Mouse (Mus musculus): ENCODE results near the gene Pcbd2. TPM values are rescaled to one million over a fixed set of nuclear protein-coding genes. Genes with fewer than 3 reads are reported as not detected.

The Pcbd2 gene
- total and polyA plus RNA-seq, 2 experiments from 2014 or later: 11.0 to 32.1 TPM

- Histone ChIP-seq H3K9ac (replicated peaks; ENCODE audit: low read length) (no peak overlapping the region), H3K36me3 (ENCODE audit: insufficient read depth, low read length) (no peaks in the 10 kb centered on the region), H3K27me3 (ENCODE audit: insufficient read depth, low read length) (no peaks in the 10 kb centered on the region), H3K4me1 (ENCODE audit: insufficient read depth, low read length) (no peaks in the 10 kb centered on the region), H3K4me3 (ENCODE audit: low read length) (no peak overlapping the region), H3K9me3 (ENCODE audit: low read length) (no peaks in the 10 kb centered on the region), H3K27ac (no peak overlapping the region), H3K4me2 (ENCODE audit: low read depth, low read length) (no peak overlapping the region)
- no peak for DNase-seq (ENCODE audit: low spot score)
- no peak for TF ChIP-seq CTCF (IDR thresholded peaks at IDR 0.05; ENCODE audit: low read depth)
- no peak for ATAC-seq
- 76% methylated on average over 7 of the region's 7 CpGs for WGBS
Measured at GRCm38 (mm10) chr13:55809041-55809623, 82.0 kb downstream of the Pcbd2 start.

GRCm38 (mm10) chr13:55809707-55810106 is 82.5 kb downstream of the Pcbd2 start:
- no peaks in the 10 kb centered on the region for H3K27me3 ChIP-seq (ENCODE audit: insufficient read depth, low read length)
- H3K9ac ChIP-seq (replicated peaks; ENCODE audit: low read length): no peak overlapping the region
- no peak for TF ChIP-seq CTCF (IDR thresholded peaks at IDR 0.05; ENCODE audit: low read depth)
- no peaks in the 10 kb centered on the region for H3K4me1 ChIP-seq (ENCODE audit: insufficient read depth, low read length)
- 94% methylated on average over 10 of the region's 10 CpGs for WGBS
- no peak overlapping the region for H3K27ac ChIP-seq
- no peaks in the 10 kb centered on the region for H3K36me3 ChIP-seq (ENCODE audit: insufficient read depth, low read length)
- ATAC-seq (no peak), DNase-seq (ENCODE audit: low spot score) (no peak)
- no peak overlapping the region for H3K4me2 ChIP-seq (ENCODE audit: low read depth, low read length)
- H3K4me3 ChIP-seq (ENCODE audit: low read length): no peak overlapping the region
- no peaks in the 10 kb centered on the region for H3K9me3 ChIP-seq (ENCODE audit: low read length)

GRCm38 (mm10) chr13:55810947-55811346 is 83.8 kb downstream of the Pcbd2 start:
- DNase-seq (ENCODE audit: low spot score): no peak
- no peak for TF ChIP-seq CTCF (IDR thresholded peaks at IDR 0.05; ENCODE audit: low read depth)
- no peaks in the 10 kb centered on the region for H3K27me3 ChIP-seq (ENCODE audit: insufficient read depth, low read length)
- no peak overlapping the region for H3K4me2 ChIP-seq (ENCODE audit: low read depth, low read length)
- no peaks in the 10 kb centered on the region for H3K36me3 ChIP-seq (ENCODE audit: insufficient read depth, low read length)
- no peak overlapping the region for H3K4me3 ChIP-seq (ENCODE audit: low read length)
- no peak overlapping the region for H3K9ac ChIP-seq (replicated peaks; ENCODE audit: low read length)
- ATAC-seq: no peak
- WGBS: 70% methylated on average over 5 of the region's 5 CpGs
- no peaks in the 10 kb centered on the region for H3K9me3 ChIP-seq (ENCODE audit: low read length)
- no peak overlapping the region for H3K27ac ChIP-seq
- H3K4me1 ChIP-seq (ENCODE audit: insufficient read depth, low read length): no peaks in the 10 kb centered on the region

DNA sequence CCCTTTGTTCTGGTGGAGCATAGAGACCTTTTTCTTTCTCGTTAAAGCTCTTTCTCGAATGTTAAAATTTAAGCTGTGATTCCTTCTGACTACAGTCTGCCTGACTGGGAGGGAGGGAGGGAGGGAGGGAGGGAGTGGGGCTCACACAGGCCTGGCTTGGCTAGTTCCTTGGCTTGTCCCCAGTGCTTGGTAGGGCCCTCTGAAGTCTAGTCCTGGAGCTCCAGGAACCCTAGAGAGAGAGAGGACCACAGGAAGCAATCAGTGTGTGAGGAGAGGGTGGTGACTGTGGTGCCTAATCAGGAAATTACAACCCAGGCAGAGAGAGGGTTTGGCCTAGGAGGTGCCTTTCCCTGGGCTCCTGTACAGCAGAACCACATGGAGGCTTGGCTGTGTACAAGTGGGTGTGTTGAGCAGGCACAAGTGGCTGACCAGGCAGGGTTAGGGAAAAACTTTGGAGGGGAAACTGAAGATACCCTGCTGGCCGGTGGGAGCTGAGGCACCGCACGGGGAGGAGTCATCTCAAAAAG is 86.4 kb downstream of the Pcbd2 start:
- TF ChIP-seq CTCF (IDR thresholded peaks at IDR 0.05; ENCODE audit: low read depth): no peak
- ATAC-seq: no peak
- Histone ChIP-seq H3K4me1 (ENCODE audit: insufficient read depth, low read length) (no peaks in the 10 kb centered on the region), H3K4me2 (ENCODE audit: low read depth, low read length) (no peak overlapping the region), H3K27ac (no peak overlapping the region), H3K9ac (replicated peaks; ENCODE audit: low read length) (no peak overlapping the region), H3K9me3 (ENCODE audit: low read length) (no peaks in the 10 kb centered on the region), H3K4me3 (ENCODE audit: low read length) (no peak overlapping the region), H3K27me3 (ENCODE audit: insufficient read depth, low read length) (no peaks in the 10 kb centered on the region), H3K36me3 (ENCODE audit: insufficient read depth, low read length) (no peaks in the 10 kb centered on the region)
- no peak for DNase-seq (ENCODE audit: low spot score)
- 63% methylated on average over 5 of the region's 5 CpGs for WGBS

GRCm38 (mm10) chr13:55814834-55815233 is 87.7 kb downstream of the Pcbd2 start:
- 85% methylated on average over 6 of the region's 6 CpGs for WGBS
- H3K9me3 ChIP-seq (ENCODE audit: low read length): no peaks in the 10 kb centered on the region
- no peaks in the 10 kb centered on the region for H3K4me1 ChIP-seq (ENCODE audit: insufficient read depth, low read length)
- no peak overlapping the region for H3K4me2 ChIP-seq (ENCODE audit: low read depth, low read length)
- H3K27ac ChIP-seq: no peak overlapping the region
- no peaks in the 10 kb centered on the region for H3K36me3 ChIP-seq (ENCODE audit: insufficient read depth, low read length)
- no peaks in the 10 kb centered on the region for H3K27me3 ChIP-seq (ENCODE audit: insufficient read depth, low read length)
- H3K9ac ChIP-seq (replicated peaks; ENCODE audit: low read length): no peak overlapping the region
- ATAC-seq (no peak), DNase-seq (ENCODE audit: low spot score) (no peak)
- no peak for TF ChIP-seq CTCF (IDR thresholded peaks at IDR 0.05; ENCODE audit: low read depth)
- no peak overlapping the region for H3K4me3 ChIP-seq (ENCODE audit: low read length)

- 59% methylated on average over 5 of the region's 5 CpGs for WGBS
- no peak for DNase-seq (ENCODE audit: low spot score)
- H3K9me3 ChIP-seq (ENCODE audit: low read length): no peaks in the 10 kb centered on the region
- ATAC-seq: no peak
- no peaks in the 10 kb centered on the region for H3K36me3 ChIP-seq (ENCODE audit: insufficient read depth, low read length)
- no peaks in the 10 kb centered on the region for H3K4me1 ChIP-seq (ENCODE audit: insufficient read depth, low read length)
- H3K4me2 ChIP-seq (ENCODE audit: low read depth, low read length): no peak overlapping the region
- peaks cover 42% of the 10 kb centered on the region for H3K27me3 ChIP-seq (ENCODE audit: insufficient read depth, low read length)
- H3K4me3 ChIP-seq (ENCODE audit: low read length): no peak overlapping the region
- TF ChIP-seq CTCF (IDR thresholded peaks at IDR 0.05; ENCODE audit: low read depth): no peak
- no peak overlapping the region for H3K9ac ChIP-seq (replicated peaks; ENCODE audit: low read length)
- H3K27ac ChIP-seq: no peak overlapping the region
Measured at GRCm38 (mm10) chr13:55822499-55822898, 95.3 kb downstream of the Pcbd2 start.

GRCm38 (mm10) chr13:55824151-55824945 is 97.2 kb downstream of the Pcbd2 start:
- TF ChIP-seq CTCF (IDR thresholded peaks at IDR 0.05; ENCODE audit: low read depth): peak; percentile 47
- Histone ChIP-seq H3K9me3 (ENCODE audit: low read length) (no peaks in the 10 kb centered on the region), H3K4me2 (ENCODE audit: low read depth, low read length) (no peak overlapping the region), H3K4me3 (ENCODE audit: low read length) (no peak overlapping the region), H3K9ac (replicated peaks; ENCODE audit: low read length) (no peak overlapping the region), H3K36me3 (ENCODE audit: insufficient read depth, low read length) (no peaks in the 10 kb centered on the region), H3K27ac (no peak overlapping the region), H3K4me1 (ENCODE audit: insufficient read depth, low read length) (no peaks in the 10 kb centered on the region), H3K27me3 (ENCODE audit: insufficient read depth, low read length) (peaks cover 51% of the 10 kb centered on the region)
- DNase-seq (ENCODE audit: low spot score) (no peak), ATAC-seq (no peak)
- 15% methylated on average over 10 of the region's 10 CpGs for WGBS

Data from hindbrain, postnatal 0 days (tissue).